Mouse (Mus musculus): ENCODE measurements around the gene Olfml1. TPM values are rescaled to one million over a fixed set of nuclear protein-coding genes. Genes with fewer than 3 reads are reported as not detected.

Gene Olfml1
- 11.8 TPM for polyA plus RNA-seq (2014; fragmentation: Illumina TruSeq; extraction: RNeasy Lipid Tissue Mini Kit (QIAGEN cat#74804); ENCODE audit: low read depth, low replicate concordance)

GRCm38 (mm10) chr7:107567261-107567671 is at the start of gene Olfml1:
Gene Olfml1, plus strand, starts transcription at chr7:107567446.

GRCm38 (mm10) chr7:107594857-107595402 is 27.7 kb downstream of the Olfml1 start, which contains the start of gene Ppfibp2:
Gene Ppfibp2, plus strand, starts transcription at chr7:107595207.

DNA sequence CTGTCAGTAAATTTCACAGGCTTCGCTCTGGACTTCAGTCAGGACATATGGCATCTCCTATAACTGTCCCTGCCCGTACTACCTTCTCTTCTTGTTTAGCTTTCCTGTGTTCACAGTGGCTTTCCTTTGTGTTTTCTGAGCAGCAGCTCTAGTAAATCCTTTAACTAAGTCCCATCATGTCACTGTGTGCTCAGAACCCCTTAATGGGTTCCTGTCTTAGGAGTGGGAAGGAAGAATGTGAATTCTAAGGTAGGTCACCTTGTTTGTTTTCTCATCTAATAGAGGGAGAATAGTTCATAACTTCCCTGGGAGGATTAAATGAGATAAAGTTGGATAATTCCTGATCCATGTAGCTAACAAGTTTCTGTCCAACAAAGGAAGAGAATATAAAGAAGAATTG is 57.8 kb downstream of the Olfml1 start, which contains the start of gene 5330417H12Rik:
Gene 5330417H12Rik, minus strand, starts transcription at position 101 of the 400 bp plus-strand sequence.

Other genes with a start within 250 kb of the Olfml1 start
- gene Syt9, start 196.7 kb upstream of the Olfml1 start, polyA plus RNA-seq (2014; fragmentation: Illumina TruSeq; extraction: RNeasy Lipid Tissue Mini Kit (QIAGEN cat#74804); ENCODE audit: low read depth, low replicate concordance) = 1.1 TPM
- gene Ppfibp2, start 27.8 kb downstream of the Olfml1 start, polyA plus RNA-seq (2014; fragmentation: Illumina TruSeq; extraction: RNeasy Lipid Tissue Mini Kit (QIAGEN cat#74804); ENCODE audit: low read depth, low replicate concordance) = 9.2 TPM
- gene 5330417H12Rik, start 57.7 kb downstream of the Olfml1 start, polyA plus RNA-seq (2014; fragmentation: Illumina TruSeq; extraction: RNeasy Lipid Tissue Mini Kit (QIAGEN cat#74804); ENCODE audit: low read depth, low replicate concordance) = not detected
- not detected for gene Cyb5r2, start 190.6 kb downstream of the Olfml1 start, polyA plus RNA-seq (2014; fragmentation: Illumina TruSeq; extraction: RNeasy Lipid Tissue Mini Kit (QIAGEN cat#74804); ENCODE audit: low read depth, low replicate concordance)
- gene Ovch2, start 233.8 kb downstream of the Olfml1 start, polyA plus RNA-seq (2014; fragmentation: Illumina TruSeq; extraction: RNeasy Lipid Tissue Mini Kit (QIAGEN cat#74804); ENCODE audit: low read depth, low replicate concordance) = not detected
- not detected for gene Olfr467, start 244.8 kb downstream of the Olfml1 start, polyA plus RNA-seq (2014; fragmentation: Illumina TruSeq; extraction: RNeasy Lipid Tissue Mini Kit (QIAGEN cat#74804); ENCODE audit: low read depth, low replicate concordance)